Mouse (Mus musculus): ENCODE measurements around the gene Hrh3.

The Hrh3 gene

DNA sequence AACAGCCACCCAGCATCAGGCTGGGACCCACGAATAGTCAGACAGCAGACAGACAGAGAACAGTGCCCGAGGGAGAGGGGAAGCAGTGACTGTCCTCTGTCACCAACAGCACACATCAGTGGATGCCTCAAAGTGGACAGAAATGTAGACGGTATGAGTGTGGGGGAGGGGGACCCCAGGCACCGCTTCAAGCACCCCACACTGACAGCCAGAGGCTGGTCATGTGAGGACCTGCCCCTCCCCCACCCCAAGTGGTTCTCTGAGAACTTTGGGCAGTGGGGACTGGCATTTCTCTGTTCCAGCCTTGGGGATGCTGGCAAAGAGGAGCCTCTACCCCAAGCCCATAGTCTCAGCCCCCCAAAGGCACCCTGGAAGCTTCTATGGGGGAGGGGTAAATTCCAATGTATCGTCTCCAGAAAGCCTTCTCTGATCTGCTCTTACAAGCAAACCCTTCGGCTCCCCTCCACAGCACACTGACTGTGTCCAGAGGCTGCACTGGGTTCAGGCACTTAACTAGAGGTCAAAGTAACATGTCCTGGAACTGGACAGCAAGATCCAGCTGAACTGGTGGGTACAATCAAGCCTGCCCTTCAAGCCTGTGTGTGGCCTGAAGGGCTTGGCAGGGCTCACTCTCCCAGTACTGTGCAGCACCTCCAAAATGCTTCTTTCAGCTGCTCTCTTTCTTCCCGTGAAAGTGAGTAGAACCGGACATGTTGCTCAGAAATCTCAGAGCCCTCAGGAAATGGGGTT lies 1.3 kb upstream of the Hrh3 start:
- no peak for DNase-seq (ENCODE audit: low spot score in 2 of 2)

DNA sequence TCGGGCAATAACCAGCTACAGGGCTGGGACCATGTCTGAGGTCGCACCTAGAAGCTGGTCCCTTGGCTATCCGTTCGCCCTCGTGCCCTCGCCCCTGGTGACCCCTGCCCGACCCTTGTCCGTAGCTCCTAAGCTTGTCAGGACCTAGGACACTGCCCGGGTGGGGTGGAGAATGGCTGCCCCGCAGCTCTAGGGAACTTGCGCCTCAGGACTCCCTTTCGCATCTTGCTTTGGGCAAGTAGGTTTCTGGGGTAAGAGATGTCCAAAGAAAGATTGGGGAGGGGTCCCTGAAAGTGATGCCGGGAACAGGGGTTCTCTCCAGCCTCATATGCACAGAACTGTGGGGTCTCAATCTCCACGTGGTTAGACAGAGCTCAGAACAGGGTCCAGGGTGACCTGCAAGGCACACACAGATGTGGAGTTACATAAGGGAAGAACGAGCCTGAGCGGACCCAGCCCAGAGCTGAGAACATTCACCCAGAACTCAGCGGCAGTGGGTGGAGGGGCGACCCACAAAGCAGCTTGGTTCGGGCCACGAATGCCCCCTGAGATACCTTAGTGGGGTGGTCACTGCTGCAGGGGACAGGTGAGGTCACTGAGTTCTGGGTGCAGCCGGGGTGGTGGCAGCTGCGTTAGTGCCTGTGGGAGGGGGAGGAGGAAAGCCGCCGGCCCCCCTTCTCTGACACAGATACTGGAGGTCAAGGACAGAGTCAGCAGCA lies 530 bp upstream of the Hrh3 start:
- no peak for DNase-seq (ENCODE audit: low spot score in 2 of 2)

- DNase-seq (ENCODE audit: low spot score in 2 of 2), result peak; percentile 69 to 72
These were observed 924 bp downstream of the Hrh3 start for GRCm38 (mm10) chr2:180103151-180103977.

DNA sequence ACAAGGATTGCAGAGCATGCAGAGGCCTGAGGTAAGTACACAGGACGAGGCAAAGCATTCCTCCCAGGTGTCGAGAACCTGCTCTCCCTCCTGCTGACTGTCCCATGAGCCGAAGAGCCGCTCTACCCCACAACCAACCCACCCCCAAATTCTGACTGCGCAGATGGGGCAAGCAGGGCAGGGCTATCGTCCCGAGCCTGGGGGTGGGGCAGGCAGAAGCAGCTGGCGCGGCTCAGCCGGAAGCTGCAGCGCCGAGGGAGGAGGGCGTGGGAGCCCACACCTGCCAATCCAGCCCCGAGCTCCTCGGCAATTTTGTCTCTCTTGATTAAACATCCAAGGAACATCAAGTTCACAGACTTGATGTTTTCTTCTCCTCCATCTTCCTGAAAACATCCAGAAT lies 4.8 kb downstream of the Hrh3 start:
- no peak for DNase-seq (ENCODE audit: low spot score in 2 of 2)

DNA sequence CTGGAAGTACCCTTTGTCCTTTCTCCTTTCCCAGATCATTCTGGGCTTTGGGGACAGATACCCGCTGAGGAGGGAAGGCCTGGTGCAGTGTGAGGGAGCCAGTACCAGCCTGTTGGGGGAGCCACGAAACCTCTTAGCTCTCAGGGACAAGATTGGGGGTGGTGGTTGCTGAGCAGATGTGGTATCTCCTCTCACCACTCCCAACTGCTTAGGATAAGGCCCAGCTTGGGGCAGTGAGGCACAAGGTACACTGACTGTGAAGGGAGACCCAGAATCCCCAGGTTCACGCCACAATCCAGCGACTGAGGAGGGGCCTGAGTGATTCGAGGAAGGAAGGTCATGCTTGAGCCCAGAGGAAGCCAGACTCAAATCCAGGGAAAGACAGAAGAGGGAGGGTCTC lies 6.1 kb downstream of the Hrh3 start:
- DNase-seq (ENCODE audit: low spot score in 2 of 2), result no peak

DNA sequence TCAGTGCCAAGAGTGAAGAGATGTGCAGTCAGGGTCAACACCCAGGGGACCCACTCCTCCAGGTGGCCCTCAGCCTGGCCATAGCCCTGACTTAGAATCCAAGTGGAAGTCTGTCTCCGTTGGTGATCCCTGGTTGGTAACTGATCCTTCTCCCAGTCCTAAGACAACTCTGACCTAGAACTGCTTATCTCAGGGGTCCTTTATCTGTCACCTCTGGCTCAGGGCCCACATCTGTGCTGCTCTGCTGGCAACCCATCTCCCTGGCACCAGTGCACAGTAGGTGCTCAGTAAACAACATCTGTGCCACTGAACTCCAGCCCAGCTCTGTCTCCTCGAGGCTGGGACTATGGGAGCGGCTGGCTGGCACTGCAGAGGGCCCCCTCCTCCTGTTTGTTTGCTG lies 6.7 kb downstream of the Hrh3 start:
- peak in 1 of 2 experiments; percentile 27 for DNase-seq (ENCODE audit: low spot score in 2 of 2)

DNA sequence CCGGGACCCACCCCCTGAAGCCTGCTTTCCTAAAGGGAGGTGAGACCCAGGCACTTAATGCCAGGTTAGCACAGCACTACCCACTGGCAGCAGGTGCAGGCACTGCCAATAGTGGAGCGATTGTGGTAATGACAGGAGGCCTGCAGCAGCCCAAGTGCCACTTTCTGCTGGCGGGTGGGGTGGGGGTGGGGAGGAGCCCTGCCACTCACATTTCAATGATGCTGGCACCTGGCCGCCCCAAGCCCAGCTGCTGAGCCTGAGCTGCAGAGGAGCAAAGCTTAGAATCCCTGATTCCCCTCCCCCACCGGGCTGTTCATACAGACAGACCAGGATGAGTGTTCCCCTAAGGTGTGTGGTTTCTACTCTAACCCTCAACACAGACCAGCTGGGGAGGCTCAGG lies 8.6 kb downstream of the Hrh3 start:
- DNase-seq (ENCODE audit: low spot score in 2 of 2), result no peak

- no peak for DNase-seq (ENCODE audit: low spot score in 2 of 2)
These were observed 14.0 kb downstream of the Hrh3 start for GRCm38 (mm10) chr2:180090285-180090684.

GRCm38 (mm10) chr2:180087472-180087871 lies 16.8 kb downstream of the Hrh3 start:
- no peak for DNase-seq (ENCODE audit: low spot score in 2 of 2)

- DNase-seq (ENCODE audit: low spot score in 2 of 2), result no peak
These were observed 17.7 kb downstream of the Hrh3 start for GRCm38 (mm10) chr2:180086637-180087027.

DNA sequence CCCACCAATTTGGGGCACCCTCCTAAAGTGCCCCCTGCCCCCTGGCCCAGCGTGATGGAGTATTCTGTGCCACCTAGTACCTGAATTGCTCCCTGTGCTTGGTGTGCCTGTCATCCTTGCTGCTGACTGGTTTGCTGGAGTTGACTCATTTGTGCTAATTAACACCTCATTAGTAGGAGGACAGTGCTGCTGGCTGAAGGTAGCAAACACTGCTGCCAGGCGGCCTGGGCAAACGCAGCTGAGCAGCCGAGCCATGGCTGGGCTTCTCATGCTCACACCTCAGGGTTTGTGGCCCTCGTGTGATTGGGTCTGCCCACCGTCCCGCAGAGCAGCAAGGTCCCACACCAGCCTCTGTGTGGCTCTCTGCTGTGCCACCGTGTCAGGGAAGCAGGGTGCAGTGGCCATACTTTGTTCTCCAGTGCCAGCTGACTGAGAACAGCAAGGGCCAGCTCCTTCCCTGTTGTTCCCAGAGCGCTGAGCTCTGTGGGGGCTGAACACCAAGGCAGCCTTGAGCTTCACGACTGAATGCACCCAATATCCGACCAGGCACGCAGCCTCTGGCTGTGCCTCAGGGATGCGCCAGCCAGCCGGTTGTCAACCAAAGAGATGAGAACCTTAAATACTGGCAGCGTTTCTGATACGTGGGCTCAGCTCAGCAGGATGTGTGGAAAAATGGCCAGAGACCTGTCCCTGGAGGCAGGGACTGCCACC lies 18.2 kb downstream of the Hrh3 start:
- no peak for DNase-seq (ENCODE audit: low spot score in 2 of 2)

- no peak for DNase-seq (ENCODE audit: low spot score in 2 of 2)
These were observed 19.7 kb downstream of the Hrh3 start for GRCm38 (mm10) chr2:180084565-180084964.

DNA sequence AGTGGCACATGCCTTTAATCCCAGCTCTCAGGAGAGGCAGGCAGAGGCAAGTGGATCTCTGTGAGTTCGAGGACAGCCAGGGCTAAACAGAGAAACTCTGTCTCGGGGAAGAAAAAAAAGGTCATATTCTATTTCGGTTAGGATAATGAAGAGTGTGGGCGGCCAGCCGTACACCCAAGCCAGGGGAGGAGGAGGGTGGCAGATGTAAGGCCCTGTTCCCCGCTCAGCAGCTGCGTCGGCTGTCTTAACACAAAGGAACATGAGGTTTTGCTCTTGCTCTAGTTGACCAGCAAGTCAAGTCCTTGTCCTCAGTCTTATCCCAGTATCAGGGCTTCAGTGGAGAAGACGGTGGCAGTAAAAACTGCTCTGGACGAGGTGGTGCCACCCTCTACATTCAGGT lies 21.2 kb downstream of the Hrh3 start:
- DNase-seq (ENCODE audit: low spot score in 2 of 2), result no peak

DNA sequence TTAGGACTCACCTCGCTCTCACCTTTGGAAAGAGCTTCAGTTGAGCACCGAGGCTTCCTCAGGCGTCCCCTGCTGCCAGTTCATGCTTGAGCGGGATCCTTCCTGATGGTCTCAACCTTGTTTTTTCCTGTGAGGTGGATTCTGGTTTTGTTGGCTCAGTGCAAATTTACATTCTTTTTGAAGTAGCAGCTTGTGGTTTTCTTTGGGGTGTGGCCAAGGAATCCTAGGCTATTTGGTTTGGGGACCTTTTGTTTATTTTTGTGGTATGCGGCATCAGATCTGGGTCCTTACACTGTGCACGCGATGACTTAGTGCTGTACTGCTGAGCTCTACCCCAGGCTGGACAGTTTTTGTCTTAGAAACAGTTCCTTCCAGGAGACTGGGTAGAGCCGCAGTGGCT lies 23.6 kb downstream of the Hrh3 start:
- DNase-seq (ENCODE audit: low spot score in 2 of 2), result no peak

DNA sequence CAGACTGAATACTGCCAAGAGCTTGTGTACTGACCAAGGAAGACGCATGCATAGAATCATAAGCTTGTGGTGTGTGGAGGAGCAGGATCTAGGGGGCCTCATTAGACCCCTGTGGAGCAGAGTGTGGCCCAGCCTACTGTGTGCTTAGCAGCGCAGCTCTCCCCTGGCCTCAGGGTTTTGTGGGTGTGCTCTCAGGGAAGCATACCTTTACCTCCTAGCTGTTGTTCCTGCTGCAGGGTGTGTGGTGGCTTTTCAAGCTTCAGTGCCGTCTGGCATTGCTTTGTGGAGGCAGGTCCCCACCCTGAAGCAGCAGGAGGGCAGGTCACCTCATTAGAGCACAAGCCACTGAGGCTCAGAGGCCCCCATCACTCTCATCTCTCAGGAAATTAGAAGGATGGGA lies 26.7 kb downstream of the Hrh3 start:
- no peak for DNase-seq (ENCODE audit: low spot score in 2 of 2)

GRCm38 (mm10) chr2:180072886-180073285 lies 31.4 kb downstream of the Hrh3 start:
- DNase-seq (ENCODE audit: low spot score in 2 of 2), result no peak

GRCm38 (mm10) chr2:180071671-180072070 lies 32.6 kb downstream of the Hrh3 start:
- no peak for DNase-seq (ENCODE audit: low spot score in 2 of 2)

GRCm38 (mm10) chr2:180070481-180071453 lies 33.5 kb downstream of the Hrh3 start, which contains the start of gene Mtg2:
Mtg2 (plus strand) TSS chr2:180070588.
- peak; percentile 96 to 98 for DNase-seq (ENCODE audit: low spot score in 2 of 2)

GRCm38 (mm10) chr2:180069770-180070480 lies 34.4 kb downstream of the Hrh3 start:
- DNase-seq (ENCODE audit: low spot score in 2 of 2), result no peak
